Mouse (Mus musculus): ENCODE measurements at regions not wholly inside any gene's neighbourhood (a gene's known extent, or its start where the extent isn't known, plus 50 kb on each side); places are given as distances from the start of the nearest gene placed in this dataset.

DNA sequence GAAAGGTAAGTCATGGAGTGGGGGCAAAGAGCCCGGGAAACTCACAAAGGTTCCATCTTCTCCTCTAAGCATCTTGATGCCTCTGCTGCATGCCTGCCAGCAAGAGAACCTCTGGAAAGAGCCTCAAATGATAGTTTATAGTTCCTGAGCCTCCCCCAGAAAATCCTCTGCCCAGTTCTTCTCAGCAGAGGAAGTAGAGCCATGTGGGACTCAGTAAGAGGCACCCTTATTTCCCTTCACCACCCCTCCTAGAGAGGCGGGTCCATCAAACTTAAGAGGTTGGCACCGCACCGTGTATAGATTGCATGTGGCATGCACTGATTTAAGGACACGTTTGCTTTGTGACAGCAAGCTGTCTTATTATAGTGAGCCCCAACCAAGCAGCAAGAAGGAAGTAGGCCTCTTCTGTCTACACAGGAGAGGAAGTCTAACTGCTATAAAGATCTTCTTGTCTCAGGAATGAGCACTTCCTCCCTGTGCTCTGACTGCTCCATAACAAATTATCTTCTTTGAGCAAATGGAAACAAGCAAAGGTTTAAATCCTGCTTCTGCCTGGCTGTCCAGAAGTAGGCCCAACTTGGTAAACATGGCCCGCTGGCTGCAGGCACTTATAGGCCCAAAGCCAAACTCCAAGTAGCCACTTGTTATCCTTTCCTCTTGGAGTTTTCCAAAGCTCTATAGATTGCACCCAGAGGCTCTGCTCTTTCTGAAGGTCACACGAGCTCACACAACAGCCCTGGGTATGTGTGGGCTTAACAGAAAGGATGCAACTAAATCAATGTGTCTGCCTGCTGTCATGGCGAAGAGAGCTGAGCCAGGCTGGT lies 69.6 kb upstream of the Zfp703 start:
- Histone ChIP-seq H3K9ac (ENCODE audit: low read depth, low read length) (no peak overlapping the region), H3K27me3 (ENCODE audit: control insufficient read depth, insufficient read depth, low read length) (no peaks in the 10 kb centered on the region), H3K27ac (ENCODE audit: low read depth, low read length) (peak overlapping the region; percentile 12; the same call in 1 of the 2 replicates), H3K4me3 (ENCODE audit: low read depth, low read length) (no peak overlapping the region), H3K36me3 (ENCODE audit: control insufficient read depth, insufficient read depth, low read length) (no peaks in the 10 kb centered on the region), H3K4me2 (no peak overlapping the region), H3K9me3 (replicated peaks; ENCODE audit: control insufficient read depth, low read length) (no peaks in the 10 kb centered on the region), H3K4me1 (ENCODE audit: control insufficient read depth, insufficient read depth, low read length) (no peaks in the 10 kb centered on the region)
- WGBS (ENCODE audit: insufficient replicate concordance), result 69% methylated on average over 8 of the region's 8 CpGs
- ATAC-seq (replicated peaks; ENCODE audit: insufficient number of reproducible peaks, low FRiP score, low TSS enrichment), result no peak

- Histone ChIP-seq H3K9me3 (replicated peaks; ENCODE audit: control insufficient read depth, low read length) (no peaks in the 10 kb centered on the region), H3K27me3 (ENCODE audit: control insufficient read depth, insufficient read depth, low read length) (no peaks in the 10 kb centered on the region), H3K4me3 (ENCODE audit: low read depth, low read length) (no peak overlapping the region), H3K4me2 (no peak overlapping the region), H3K9ac (ENCODE audit: low read depth, low read length) (no peak overlapping the region), H3K4me1 (ENCODE audit: control insufficient read depth, insufficient read depth, low read length) (no peaks in the 10 kb centered on the region), H3K27ac (ENCODE audit: low read depth, low read length) (no peak overlapping the region), H3K36me3 (ENCODE audit: control insufficient read depth, insufficient read depth, low read length) (no peaks in the 10 kb centered on the region)
- ATAC-seq (replicated peaks; ENCODE audit: insufficient number of reproducible peaks, low FRiP score, low TSS enrichment), result no peak
- 82% methylated on average over 3 of the region's 3 CpGs for WGBS (ENCODE audit: insufficient replicate concordance)
Observed at GRCm38 (mm10) chr8:26910186-26910585, 66.9 kb upstream of the Zfp703 start.

DNA sequence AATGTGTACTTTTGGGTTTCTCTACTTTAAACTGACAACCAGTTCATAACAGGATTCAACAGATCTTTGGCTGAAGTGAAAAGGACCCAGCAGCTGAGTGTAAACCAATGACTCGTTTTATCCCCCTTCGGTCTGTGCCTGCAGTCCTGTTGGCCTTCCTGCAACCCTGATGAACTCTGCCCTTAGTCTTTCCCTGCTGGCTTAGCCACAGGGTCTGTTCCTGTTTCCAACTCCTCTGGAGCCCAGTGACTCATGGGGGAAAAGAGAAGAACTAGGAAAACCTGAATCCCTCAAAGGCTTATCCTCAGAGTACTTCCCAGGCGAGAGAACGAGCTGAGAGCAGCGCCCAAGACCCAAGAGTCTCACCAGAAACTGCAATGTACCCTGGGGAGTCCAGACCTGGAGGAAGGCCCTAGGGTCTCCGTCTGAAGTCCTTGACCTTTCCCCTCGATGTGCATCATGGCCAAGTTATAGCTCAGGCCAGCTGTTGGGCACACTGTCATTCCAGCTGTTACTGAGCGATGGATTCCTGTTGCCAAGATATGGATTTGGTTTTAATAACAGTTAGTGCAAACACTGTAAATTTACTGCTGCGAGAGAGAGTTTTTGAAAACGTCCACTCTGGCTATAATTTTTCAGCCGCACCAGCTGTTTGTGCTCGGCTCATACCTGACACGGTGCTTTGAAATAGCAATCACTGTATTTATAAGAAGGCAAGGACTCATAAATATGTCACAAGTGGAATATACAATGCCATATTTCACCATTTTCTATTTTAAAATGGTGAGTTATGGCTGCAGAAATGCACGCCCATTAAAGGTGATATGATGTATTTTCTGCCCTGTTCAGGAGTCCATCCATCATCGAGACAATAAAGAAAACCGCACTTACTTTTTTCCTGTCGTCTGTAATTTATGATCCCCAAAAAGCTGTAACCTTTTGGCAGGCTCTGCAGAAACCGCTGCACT lies 63.3 kb upstream of the Zfp703 start:
- WGBS (ENCODE audit: insufficient replicate concordance), result 78% methylated on average over 18 of the region's 18 CpGs

DNA sequence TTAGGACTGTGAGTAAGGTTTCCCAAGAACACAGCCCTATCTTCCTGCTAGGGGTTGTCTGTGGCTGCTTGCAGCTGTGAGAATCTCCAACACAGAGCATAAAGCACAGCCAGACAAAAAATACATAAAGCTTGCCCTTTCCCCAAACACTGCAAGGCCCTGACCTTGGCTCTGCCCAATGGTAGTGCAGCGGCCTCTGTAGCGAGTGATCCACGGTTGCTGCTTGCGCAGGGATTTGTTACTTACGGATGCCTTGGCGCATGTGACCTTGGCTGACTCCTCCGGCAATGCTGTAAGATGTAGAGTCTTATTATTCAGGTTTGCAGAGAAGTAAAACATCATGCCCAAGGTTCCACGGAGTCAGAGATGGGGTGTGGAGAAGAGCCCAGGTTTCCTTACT lies 61.4 kb upstream of the Zfp703 start:
- Histone ChIP-seq H3K4me2 (no peak overlapping the region), H3K36me3 (ENCODE audit: control insufficient read depth, insufficient read depth, low read length) (no peaks in the 10 kb centered on the region), H3K4me3 (ENCODE audit: low read depth, low read length) (no peak overlapping the region), H3K4me1 (ENCODE audit: control insufficient read depth, insufficient read depth, low read length) (no peaks in the 10 kb centered on the region), H3K27me3 (ENCODE audit: control insufficient read depth, insufficient read depth, low read length) (no peaks in the 10 kb centered on the region), H3K9me3 (replicated peaks; ENCODE audit: control insufficient read depth, low read length) (no peaks in the 10 kb centered on the region), H3K9ac (ENCODE audit: low read depth, low read length) (no peak overlapping the region), H3K27ac (ENCODE audit: low read depth, low read length) (no peak overlapping the region)
- WGBS (ENCODE audit: insufficient replicate concordance), result 78% methylated on average over 8 of the region's 8 CpGs
- ATAC-seq (replicated peaks; ENCODE audit: insufficient number of reproducible peaks, low FRiP score, low TSS enrichment), result no peak

More for the DNA sequence above, 63.3 kb upstream of the Zfp703 start:
- no peak overlapping the region for H3K27ac ChIP-seq (ENCODE audit: low read depth, low read length)
- no peaks in the 10 kb centered on the region for H3K4me1 ChIP-seq (ENCODE audit: control insufficient read depth, insufficient read depth, low read length)
- no peak overlapping the region for H3K4me2 ChIP-seq
- no peaks in the 10 kb centered on the region for H3K9me3 ChIP-seq (replicated peaks; ENCODE audit: control insufficient read depth, low read length)
- H3K36me3 ChIP-seq (ENCODE audit: control insufficient read depth, insufficient read depth, low read length), result no peaks in the 10 kb centered on the region
- no peak overlapping the region for H3K4me3 ChIP-seq (ENCODE audit: low read depth, low read length)
- H3K27me3 ChIP-seq (ENCODE audit: control insufficient read depth, insufficient read depth, low read length), result no peaks in the 10 kb centered on the region
- H3K9ac ChIP-seq (ENCODE audit: low read depth, low read length), result no peak overlapping the region
- ATAC-seq (replicated peaks; ENCODE audit: insufficient number of reproducible peaks, low FRiP score, low TSS enrichment), result no peak

GRCm38 (mm10) chr8:26921531-26922177 lies 55.5 kb upstream of the Zfp703 start:
- no peaks in the 10 kb centered on the region for H3K27me3 ChIP-seq (ENCODE audit: control insufficient read depth, insufficient read depth, low read length)
- 74% methylated on average over 5 of the region's 5 CpGs for WGBS (ENCODE audit: insufficient replicate concordance)
- H3K9ac ChIP-seq (ENCODE audit: low read depth, low read length), result no peak overlapping the region
- H3K36me3 ChIP-seq (ENCODE audit: control insufficient read depth, insufficient read depth, low read length), result no peaks in the 10 kb centered on the region
- H3K4me3 ChIP-seq (ENCODE audit: low read depth, low read length), result no peak overlapping the region
- ATAC-seq (replicated peaks; ENCODE audit: insufficient number of reproducible peaks, low FRiP score, low TSS enrichment), result no peak
- no peak overlapping the region for H3K27ac ChIP-seq (ENCODE audit: low read depth, low read length)
- 0 out of 2 replicates have a peak, but pooled peaks cover 3% of the 10 kb centered on the region for H3K4me1 ChIP-seq (ENCODE audit: control insufficient read depth, insufficient read depth, low read length)
- no peaks in the 10 kb centered on the region for H3K9me3 ChIP-seq (replicated peaks; ENCODE audit: control insufficient read depth, low read length)
- H3K4me2 ChIP-seq, result no peak overlapping the region

- Histone ChIP-seq H3K9me3 (replicated peaks; ENCODE audit: control insufficient read depth, low read length) (no peaks in the 10 kb centered on the region), H3K4me1 (ENCODE audit: control insufficient read depth, insufficient read depth, low read length) (0 out of 2 replicates have a peak, but pooled peaks cover 3% of the 10 kb centered on the region), H3K4me3 (ENCODE audit: low read depth, low read length) (no peak overlapping the region), H3K27ac (ENCODE audit: low read depth, low read length) (no peak overlapping the region), H3K27me3 (ENCODE audit: control insufficient read depth, insufficient read depth, low read length) (no peaks in the 10 kb centered on the region), H3K36me3 (ENCODE audit: control insufficient read depth, insufficient read depth, low read length) (no peaks in the 10 kb centered on the region), H3K4me2 (no peak overlapping the region), H3K9ac (ENCODE audit: low read depth, low read length) (no peak overlapping the region)
- 79% methylated on average over 5 of the region's 5 CpGs for WGBS (ENCODE audit: insufficient replicate concordance)
- ATAC-seq (replicated peaks; ENCODE audit: insufficient number of reproducible peaks, low FRiP score, low TSS enrichment), result no peak
Observed at GRCm38 (mm10) chr8:26922178-26922540, 55.0 kb upstream of the Zfp703 start.

- Histone ChIP-seq H3K4me3 (ENCODE audit: low read depth, low read length) (no peak overlapping the region), H3K4me2 (no peak overlapping the region), H3K4me1 (ENCODE audit: control insufficient read depth, insufficient read depth, low read length) (0 out of 2 replicates have a peak, but pooled peaks cover 3% of the 10 kb centered on the region), H3K27me3 (ENCODE audit: control insufficient read depth, insufficient read depth, low read length) (no peaks in the 10 kb centered on the region), H3K9ac (ENCODE audit: low read depth, low read length) (no peak overlapping the region), H3K36me3 (ENCODE audit: control insufficient read depth, insufficient read depth, low read length) (no peaks in the 10 kb centered on the region), H3K9me3 (replicated peaks; ENCODE audit: control insufficient read depth, low read length) (no peaks in the 10 kb centered on the region), H3K27ac (ENCODE audit: low read depth, low read length) (no peak overlapping the region)
- 27% methylated on average over 8 of the region's 8 CpGs for WGBS (ENCODE audit: insufficient replicate concordance)
- ATAC-seq (replicated peaks; ENCODE audit: insufficient number of reproducible peaks, low FRiP score, low TSS enrichment), result no peak
Observed at GRCm38 (mm10) chr8:26923166-26923565, 54.0 kb upstream of the Zfp703 start.
